In the genomic region with DNA sequence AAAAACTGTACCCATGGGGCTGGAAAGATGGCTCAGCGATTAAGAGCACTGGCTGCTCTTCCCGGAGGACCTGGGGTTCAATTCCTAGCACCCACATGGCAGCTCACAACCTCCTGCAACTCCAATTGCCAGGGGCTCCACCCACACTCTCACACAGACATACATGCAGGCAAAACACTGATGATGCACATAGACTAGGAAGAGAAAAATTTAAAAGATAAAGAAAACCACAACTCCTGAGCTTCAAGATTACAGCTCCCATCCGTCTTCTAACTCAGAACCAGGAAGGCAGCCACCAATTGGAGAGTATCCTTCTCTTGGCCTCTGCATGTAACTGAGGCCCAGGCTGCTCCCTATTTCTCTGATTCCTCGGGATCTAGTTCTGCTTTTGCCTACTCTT, we compare ENCODE assay signal across 7 mouse cellular contexts. TPM values are rescaled to one million over a fixed set of nuclear protein-coding genes. Genes with fewer than 3 reads are reported as not detected.
A peak's percentile ranks its signal among the peaks of the same experiment; 100 is the strongest.
DNase-seq lines count a peak whose midpoint lies in the region; ATAC-seq and TF ChIP-seq lines count a peak whose summit lies in the region.

No protein-coding gene starts in this region.

- TF ChIP-seq EP300 in ES-Bruce4 (IDR thresholded peaks at IDR 0.05; ENCODE audit: insufficient read depth, low read depth, low read length): no peak
- TF ChIP-seq EP300 in liver, embryonic 14.5 days (IDR thresholded peaks at IDR 0.05; ENCODE audit: low read depth): no peak

- no peak overlapping the region for H3K27ac ChIP-seq in ES-Bruce4 (ENCODE audit: insufficient read depth, low read length)
- 0 out of 2 replicates have a peak overlapping the region, but pooled peaks have one; percentile 91 for H3K27ac ChIP-seq in forebrain, postnatal 0 days (ENCODE audit: low read depth, low read length)
- peak overlapping the region; percentile 88 for H3K27ac ChIP-seq in liver, embryonic 14.5 days

- H3K4me1 ChIP-seq in ES-Bruce4 (ENCODE audit: control insufficient read depth, insufficient read depth, low read length): peaks cover 2% of the 10 kb centered on the region
- H3K4me1 ChIP-seq in forebrain, postnatal 0 days (ENCODE audit: insufficient read depth): no peaks in the 10 kb centered on the region
- peaks cover 34% of the 10 kb centered on the region in 2 experiments for H3K4me1 ChIP-seq in liver, embryonic 14.5 days (replicated peaks; ENCODE audit: control insufficient read depth in 2 of 2, insufficient read depth in 2 of 2, low read length in 1 of 2)

- TF ChIP-seq POLR2A in ES-Bruce4 (IDR thresholded peaks at IDR 0.05; ENCODE audit: insufficient read depth, low read length): no peak

- H3K4me3 ChIP-seq in ES-Bruce4 (ENCODE audit: low read depth, low read length): no peak overlapping the region
- H3K4me3 ChIP-seq in forebrain, postnatal 0 days (ENCODE audit: low read depth, low read length): peak overlapping the region; percentile 85
- H3K4me3 ChIP-seq in liver, embryonic 14.5 days (ENCODE audit: insufficient read depth in 1 of 2, low read depth in 2 of 2, low read length in 2 of 2): peak overlapping the region; percentile 70 to 81

- no peaks in the 10 kb centered on the region for H3K9me3 ChIP-seq in ES-Bruce4 (replicated peaks; ENCODE audit: control insufficient read depth, insufficient read depth, low read length, poor library complexity, severe bottlenecking)
- no peaks in the 10 kb centered on the region for H3K9me3 ChIP-seq in forebrain, postnatal 0 days (ENCODE audit: low read length)
- no peaks in the 10 kb centered on the region for H3K9me3 ChIP-seq in liver, embryonic 14.5 days (ENCODE audit: control insufficient read depth, low read length)

- WGBS in forebrain, postnatal 0 days: 62% methylated on average over 4 of the region's 4 CpGs
- WGBS in liver, embryonic 14.5 days (ENCODE audit: insufficient replicate concordance): 19% methylated on average over 4 of the region's 4 CpGs

- H3K4me2 ChIP-seq in forebrain, postnatal 0 days (ENCODE audit: low read depth): peak overlapping the region; percentile 53
- peak overlapping the region; percentile 73 for H3K4me2 ChIP-seq in liver, embryonic 14.5 days (ENCODE audit: low read depth)

- ATAC-seq in CD4-positive, CD25-positive, alpha-beta regulatory T cell, adult 4 months: peak; percentile 19
- ATAC-seq in forebrain, postnatal 0 days: no peak
- peak; percentile 58 for ATAC-seq in liver, embryonic 14.5 days (ENCODE audit: insufficient read depth)

- DNase-seq in forebrain, postnatal 0 days: no peak
- no peak for DNase-seq in liver, embryonic 14.5 days (ENCODE audit: low read depth in 3 of 3, low spot score in 3 of 3)
- DNase-seq in retina, embryonic 14.5 days (ENCODE audit: low spot score): no peak
- no peak for DNase-seq in left cerebral cortex, adult 8-10 months (ENCODE audit: low spot score in 2 of 2)
- DNase-seq in cerebellum, postnatal 4 days (ENCODE audit: low spot score in 2 of 2): no peak

- H3K36me3 ChIP-seq in ES-Bruce4 (ENCODE audit: control insufficient read depth, insufficient read depth, low read length, poor library complexity, severe bottlenecking): no peaks in the 10 kb centered on the region
- H3K36me3 ChIP-seq in forebrain, postnatal 0 days (ENCODE audit: insufficient read depth): peaks cover 5% of the 10 kb centered on the region
- peaks cover 3% of the 10 kb centered on the region; the same call in 1 of the 2 replicates for H3K36me3 ChIP-seq in liver, embryonic 14.5 days (replicated peaks; ENCODE audit: control insufficient read depth, insufficient read depth, low read depth)

- no peak for TF ChIP-seq CTCF in ES-Bruce4 (IDR thresholded peaks at IDR 0.05; ENCODE audit: low read depth, low read length)
- TF ChIP-seq CTCF in forebrain, postnatal 0 days (IDR thresholded peaks at IDR 0.05; ENCODE audit: low read depth): no peak
- no peak for TF ChIP-seq CTCF in liver, embryonic 14.5 days (IDR thresholded peaks at IDR 0.05; ENCODE audit: low read depth)

- H3K27me3 ChIP-seq in ES-Bruce4 (ENCODE audit: control insufficient read depth, insufficient read depth, low read length, poor library complexity, severe bottlenecking): no peaks in the 10 kb centered on the region
- no peaks in the 10 kb centered on the region for H3K27me3 ChIP-seq in forebrain, postnatal 0 days (ENCODE audit: insufficient read depth, low read length)
- no peaks in the 10 kb centered on the region for H3K27me3 ChIP-seq in liver, embryonic 14.5 days (ENCODE audit: control insufficient read depth, insufficient read depth, low read length)

- H3K9ac ChIP-seq in ES-Bruce4 (ENCODE audit: low read depth, poor library complexity, severe bottlenecking): peak overlapping the region; percentile 46
- peak overlapping the region; percentile 95; the same call in 1 of the 2 replicates for H3K9ac ChIP-seq in forebrain, postnatal 0 days
- H3K9ac ChIP-seq in liver, embryonic 14.5 days (replicated peaks): peak overlapping the region; percentile 95

RNA-seq across cellular contexts. Expression of a gene that starts 0.6 kb away (rescaled TPM):
- polyA plus RNA-seq in CD4-positive, CD25-positive, alpha-beta regulatory T cell, adult 4 months (2017; shearing (Covaris generic)): 10 to 100 TPM; 64.4 to 83.3 TPM
- 34.9 and 38.0 TPM in 2 replicates for polyA plus RNA-seq in ES-Bruce4 (2011; ENCODE audit: insufficient read depth, insufficient read length, low read depth, missing spikeins)
- total RNA-seq in forebrain, postnatal 0 days (2014; rRNA removed): 71.7 and 83.2 TPM in 2 replicates
- 90.8 and 97.9 TPM in 2 replicates for polyA plus RNA-seq in forebrain, postnatal 0 days (2015; fragmentation: Nextera tagmentation; extraction: Ambion mirVana)
- polyA plus RNA-seq in liver, embryonic 14.5 days (2012; rRNA removed): 8.5 and 15.9 TPM in 2 replicates
- polyA plus RNA-seq in liver, embryonic 14.5 days (2014; fragmentation: Nextera tagmentation; extraction: Ambion mirVana): 22.6 and 22.8 TPM in 2 replicates
- 10 to 100 TPM; 87.2 to 95.0 (median 91.5) TPM for total RNA-seq in left cerebral cortex, adult 8-10 months (2022)

RNA-seq across cellular contexts. Expression of a gene that starts 9.0 kb away (rescaled TPM):
- polyA plus RNA-seq in CD4-positive, CD25-positive, alpha-beta regulatory T cell, adult 4 months (2017; shearing (Covaris generic)): 100 to 1,000 TPM; 104 to 138 TPM
- 76.4 and 94.7 TPM in 2 replicates for polyA plus RNA-seq in ES-Bruce4 (2011; ENCODE audit: insufficient read depth, insufficient read length, low read depth, missing spikeins)
- total RNA-seq in forebrain, postnatal 0 days (2014; rRNA removed): 131 and 146 TPM in 2 replicates
- polyA plus RNA-seq in forebrain, postnatal 0 days (2015; fragmentation: Nextera tagmentation; extraction: Ambion mirVana): 169 and 184 TPM in 2 replicates
- polyA plus RNA-seq in liver, embryonic 14.5 days (2012; rRNA removed): 46.8 and 54.6 TPM in 2 replicates
- polyA plus RNA-seq in liver, embryonic 14.5 days (2014; fragmentation: Nextera tagmentation; extraction: Ambion mirVana): 111 TPM in 2 replicates
- 10 to 100 TPM; 73.7 to 91.9 (median 81.3) TPM for total RNA-seq in left cerebral cortex, adult 8-10 months (2022)

RNA-seq across cellular contexts. Expression of a gene that starts 16.0 kb away (rescaled TPM):
- polyA plus RNA-seq in CD4-positive, CD25-positive, alpha-beta regulatory T cell, adult 4 months (2017; shearing (Covaris generic)): not detected
- not detected in 2 replicates for polyA plus RNA-seq in ES-Bruce4 (2011; ENCODE audit: insufficient read depth, insufficient read length, low read depth, missing spikeins)
- not detected in 2 replicates for total RNA-seq in forebrain, postnatal 0 days (2014; rRNA removed)
- polyA plus RNA-seq in forebrain, postnatal 0 days (2015; fragmentation: Nextera tagmentation; extraction: Ambion mirVana): not detected in 2 replicates
- polyA plus RNA-seq in liver, embryonic 14.5 days (2012; rRNA removed): not detected in 2 replicates
- not detected in 2 replicates for polyA plus RNA-seq in liver, embryonic 14.5 days (2014; fragmentation: Nextera tagmentation; extraction: Ambion mirVana)
- not detected for total RNA-seq in left cerebral cortex, adult 8-10 months (2022)

RNA-seq across cellular contexts. Expression of a gene that starts 54.4 kb away (rescaled TPM):
- polyA plus RNA-seq in CD4-positive, CD25-positive, alpha-beta regulatory T cell, adult 4 months (2017; shearing (Covaris generic)): 1 to 10 TPM; 2.6 to 3.8 TPM
- polyA plus RNA-seq in ES-Bruce4 (2011; ENCODE audit: insufficient read depth, insufficient read length, low read depth, missing spikeins): 4.1 TPM in 2 replicates
- 4.3 and 5.8 TPM in 2 replicates for total RNA-seq in forebrain, postnatal 0 days (2014; rRNA removed)
- polyA plus RNA-seq in forebrain, postnatal 0 days (2015; fragmentation: Nextera tagmentation; extraction: Ambion mirVana): 3.3 and 4.8 TPM in 2 replicates
- 0.67 and 0.75 TPM in 2 replicates for polyA plus RNA-seq in liver, embryonic 14.5 days (2012; rRNA removed)
- polyA plus RNA-seq in liver, embryonic 14.5 days (2014; fragmentation: Nextera tagmentation; extraction: Ambion mirVana): 0.61 and 0.65 TPM in 2 replicates
- total RNA-seq in left cerebral cortex, adult 8-10 months (2022): 1 to 10 TPM; 6.0 to 7.0 (median 6.2) TPM
